ENCODE assay signal across 8 mouse cellular contexts in the genomic region with DNA sequence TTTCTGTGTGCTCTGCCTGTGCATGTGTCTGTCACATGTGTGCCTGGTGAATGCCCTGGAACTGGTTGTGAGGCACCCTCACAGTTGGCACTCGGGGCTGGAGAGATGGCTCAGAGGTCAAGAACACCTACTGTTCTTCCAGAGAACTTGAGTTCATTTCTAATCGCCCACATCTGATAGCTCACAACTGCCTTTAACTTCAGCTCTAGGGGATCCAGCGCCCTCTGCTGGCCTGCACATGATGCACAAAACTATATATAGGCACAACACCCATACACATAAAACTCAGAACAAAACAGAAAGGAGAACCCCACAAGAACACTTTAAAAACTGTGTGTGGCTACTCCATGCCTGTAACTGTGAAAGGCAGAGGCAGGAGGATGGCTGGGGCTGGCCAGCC. TPM values are rescaled to one million over a fixed set of nuclear protein-coding genes. Genes with fewer than 3 reads are reported as not detected.
DNase-seq lines count a peak whose midpoint lies in the region; ATAC-seq and TF ChIP-seq lines count a peak whose summit lies in the region.

No protein-coding gene starts in this region.

- H3K9me3 ChIP-seq in forebrain, embryonic 10.5 days: no peaks in the 10 kb centered on the region
- no peaks in the 10 kb centered on the region for H3K9me3 ChIP-seq in forebrain, embryonic 12.5 days
- no peaks in the 10 kb centered on the region for H3K9me3 ChIP-seq in neural tube, embryonic 11.5 days (ENCODE audit: control insufficient read depth, low read length)
- no peaks in the 10 kb centered on the region for H3K9me3 ChIP-seq in neural tube, embryonic 15.5 days (replicated peaks)
- H3K9me3 ChIP-seq in intestine, postnatal 0 days (ENCODE audit: control insufficient read depth): no peaks in the 10 kb centered on the region

- H3K27ac ChIP-seq in forebrain, embryonic 10.5 days: no peak overlapping the region
- H3K27ac ChIP-seq in forebrain, embryonic 12.5 days: no peak overlapping the region
- H3K27ac ChIP-seq in neural tube, embryonic 11.5 days (ENCODE audit: low read depth, low read length): no peak overlapping the region
- H3K27ac ChIP-seq in neural tube, embryonic 15.5 days (replicated peaks): no peak overlapping the region
- no peak overlapping the region for H3K27ac ChIP-seq in intestine, postnatal 0 days (ENCODE audit: low read depth, low read length)

- H3K4me3 ChIP-seq in forebrain, embryonic 10.5 days: no peak overlapping the region
- H3K4me3 ChIP-seq in forebrain, embryonic 12.5 days (replicated peaks): no peak overlapping the region
- H3K4me3 ChIP-seq in neural tube, embryonic 11.5 days (ENCODE audit: low read depth, low read length): no peak overlapping the region
- no peak overlapping the region for H3K4me3 ChIP-seq in neural tube, embryonic 15.5 days (replicated peaks)
- no peak overlapping the region for H3K4me3 ChIP-seq in intestine, postnatal 0 days (ENCODE audit: low read depth, low read length)

- H3K4me1 ChIP-seq in forebrain, embryonic 10.5 days: no peaks in the 10 kb centered on the region
- H3K4me1 ChIP-seq in forebrain, embryonic 12.5 days: no peaks in the 10 kb centered on the region
- H3K4me1 ChIP-seq in neural tube, embryonic 11.5 days (ENCODE audit: control insufficient read depth, insufficient read depth, low read length): no peaks in the 10 kb centered on the region
- H3K4me1 ChIP-seq in neural tube, embryonic 15.5 days: no peaks in the 10 kb centered on the region
- 0 out of 2 replicates have a peak, but pooled peaks cover 4% of the 10 kb centered on the region for H3K4me1 ChIP-seq in intestine, postnatal 0 days (replicated peaks; ENCODE audit: control insufficient read depth, insufficient read depth, low read length)

- peak; percentile 80 for TF ChIP-seq CTCF in intestine, postnatal 0 days (IDR thresholded peaks at IDR 0.05; ENCODE audit: low read depth)

- H3K27me3 ChIP-seq in forebrain, embryonic 10.5 days (ENCODE audit: poor library complexity, severe bottlenecking): no peaks in the 10 kb centered on the region
- no peaks in the 10 kb centered on the region for H3K27me3 ChIP-seq in forebrain, embryonic 12.5 days
- H3K27me3 ChIP-seq in neural tube, embryonic 11.5 days (ENCODE audit: control insufficient read depth, insufficient read depth, low read length): no peaks in the 10 kb centered on the region
- no peaks in the 10 kb centered on the region for H3K27me3 ChIP-seq in neural tube, embryonic 15.5 days (replicated peaks)
- no peaks in the 10 kb centered on the region for H3K27me3 ChIP-seq in intestine, postnatal 0 days (replicated peaks; ENCODE audit: control insufficient read depth, insufficient read depth, low read length)

- H3K9ac ChIP-seq in forebrain, embryonic 12.5 days: no peak overlapping the region
- H3K9ac ChIP-seq in neural tube, embryonic 11.5 days (ENCODE audit: low read length): no peak overlapping the region
- no peak overlapping the region for H3K9ac ChIP-seq in neural tube, embryonic 15.5 days (replicated peaks)
- H3K9ac ChIP-seq in intestine, postnatal 0 days (ENCODE audit: low read depth, low read length): no peak overlapping the region

- DNase-seq in forebrain, embryonic 10.5 days (ENCODE audit: extremely low spot score, low spot score): peak; percentile 38
- peak; percentile 64 for DNase-seq in neural tube, embryonic 11.5 days (ENCODE audit: low spot score)
- peak; percentile 54 for DNase-seq in c-Kit-negative CD71-positive TER-119-positive erythroid progenitor cells, embryonic 14.5 days (ENCODE audit: low read depth, low spot score)
- DNase-seq in lung, postnatal 36 days: peak; percentile 72
- DNase-seq in thymus, postnatal 14 days: peak; percentile 58

- 60% methylated on average over 3 of the region's 3 CpGs for WGBS in forebrain, embryonic 10.5 days
- 47% methylated on average over 3 of the region's 3 CpGs for whole genome bisulfite sequencing in forebrain, embryonic 12.5 days
- 57% methylated on average over 3 of the region's 3 CpGs for WGBS in neural tube, embryonic 11.5 days
- 52% methylated on average over 3 of the region's 3 CpGs for WGBS in neural tube, embryonic 15.5 days
- 44% methylated on average over 3 of the region's 3 CpGs for WGBS in intestine, postnatal 0 days

- no peak overlapping the region for H3K4me2 ChIP-seq in forebrain, embryonic 12.5 days
- H3K4me2 ChIP-seq in neural tube, embryonic 11.5 days (ENCODE audit: low read depth): no peak overlapping the region
- no peak overlapping the region for H3K4me2 ChIP-seq in neural tube, embryonic 15.5 days
- H3K4me2 ChIP-seq in intestine, postnatal 0 days (replicated peaks; ENCODE audit: low read depth): no peak overlapping the region

- ATAC-seq in forebrain, embryonic 12.5 days (ENCODE audit: low FRiP score): no peak
- no peak for ATAC-seq in neural tube, embryonic 11.5 days (ENCODE audit: insufficient read depth, low FRiP score, low TSS enrichment)
- ATAC-seq in neural tube, embryonic 15.5 days (ENCODE audit: low FRiP score): no peak
- ATAC-seq in intestine, postnatal 0 days: no peak

- peaks cover 100% of the 10 kb centered on the region for H3K36me3 ChIP-seq in forebrain, embryonic 10.5 days (replicated peaks)
- H3K36me3 ChIP-seq in forebrain, embryonic 12.5 days (replicated peaks): peaks cover 100% of the 10 kb centered on the region
- peaks cover 44% of the 10 kb centered on the region for H3K36me3 ChIP-seq in neural tube, embryonic 11.5 days (ENCODE audit: control insufficient read depth, insufficient read depth, low read length)
- peaks cover 97% of the 10 kb centered on the region for H3K36me3 ChIP-seq in neural tube, embryonic 15.5 days
- H3K36me3 ChIP-seq in intestine, postnatal 0 days (ENCODE audit: control insufficient read depth, insufficient read depth): peaks cover 93% of the 10 kb centered on the region

RNA-seq across cellular contexts. Expression of gene Gemin7, which starts 11.8 kb away (rescaled TPM):
- 180 and 186 TPM in 2 replicates for polyA plus RNA-seq in forebrain, embryonic 10.5 days (2016; fragmentation: Nextera tagmentation; extraction: Ambion mirVana)
- 120 and 125 TPM in 2 replicates for polyA plus RNA-seq in forebrain, embryonic 12.5 days (2016; fragmentation: Nextera tagmentation; extraction: Ambion mirVana)
- polyA plus RNA-seq in neural tube, embryonic 11.5 days (2014; fragmentation: Nextera tagmentation; extraction: Ambion mirVana): 161 and 171 TPM in 2 replicates
- 145 and 154 TPM in 2 replicates for polyA plus RNA-seq in neural tube, embryonic 15.5 days (2015; fragmentation: Nextera tagmentation; extraction: Ambion mirVana)
- polyA plus RNA-seq in intestine, postnatal 0 days (2015; fragmentation: Nextera tagmentation; extraction: Ambion mirVana): 99.5 and 102 TPM in 2 replicates

RNA-seq across cellular contexts. Expression of gene Zfp296, which starts 12.1 kb away (rescaled TPM):
- 0.30 and 0.47 TPM in 2 replicates for polyA plus RNA-seq in forebrain, embryonic 10.5 days (2016; fragmentation: Nextera tagmentation; extraction: Ambion mirVana)
- polyA plus RNA-seq in forebrain, embryonic 12.5 days (2016; fragmentation: Nextera tagmentation; extraction: Ambion mirVana): 0.18 and 0.34 TPM in 2 replicates
- 0.44 and 0.57 TPM in 2 replicates for polyA plus RNA-seq in neural tube, embryonic 11.5 days (2014; fragmentation: Nextera tagmentation; extraction: Ambion mirVana)
- polyA plus RNA-seq in neural tube, embryonic 15.5 days (2015; fragmentation: Nextera tagmentation; extraction: Ambion mirVana): 0.23 and 0.61 TPM in 2 replicates
- polyA plus RNA-seq in intestine, postnatal 0 days (2015; fragmentation: Nextera tagmentation; extraction: Ambion mirVana): 0.14 TPM in 1 of 2 replicates, not detected in the other

RNA-seq across cellular contexts. Expression of gene Clasrp, which starts 15.1 kb away (rescaled TPM):
- polyA plus RNA-seq in forebrain, embryonic 10.5 days (2016; fragmentation: Nextera tagmentation; extraction: Ambion mirVana): 53.6 and 54.0 TPM in 2 replicates
- polyA plus RNA-seq in forebrain, embryonic 12.5 days (2016; fragmentation: Nextera tagmentation; extraction: Ambion mirVana): 66.3 and 67.6 TPM in 2 replicates
- 48.0 and 53.5 TPM in 2 replicates for polyA plus RNA-seq in neural tube, embryonic 11.5 days (2014; fragmentation: Nextera tagmentation; extraction: Ambion mirVana)
- polyA plus RNA-seq in neural tube, embryonic 15.5 days (2015; fragmentation: Nextera tagmentation; extraction: Ambion mirVana): 51.0 and 61.5 TPM in 2 replicates
- polyA plus RNA-seq in intestine, postnatal 0 days (2015; fragmentation: Nextera tagmentation; extraction: Ambion mirVana): 14.8 and 16.9 TPM in 2 replicates

RNA-seq across cellular contexts. Expression of gene Ppp1r37, which starts 26.3 kb away (rescaled TPM):
- polyA plus RNA-seq in forebrain, embryonic 10.5 days (2016; fragmentation: Nextera tagmentation; extraction: Ambion mirVana): 20.2 and 22.2 TPM in 2 replicates
- 34.9 and 35.4 TPM in 2 replicates for polyA plus RNA-seq in forebrain, embryonic 12.5 days (2016; fragmentation: Nextera tagmentation; extraction: Ambion mirVana)
- 4.5 and 4.7 TPM in 2 replicates for polyA plus RNA-seq in neural tube, embryonic 11.5 days (2014; fragmentation: Nextera tagmentation; extraction: Ambion mirVana)
- polyA plus RNA-seq in neural tube, embryonic 15.5 days (2015; fragmentation: Nextera tagmentation; extraction: Ambion mirVana): 41.0 and 42.3 TPM in 2 replicates
- 13.9 and 15.0 TPM in 2 replicates for polyA plus RNA-seq in intestine, postnatal 0 days (2015; fragmentation: Nextera tagmentation; extraction: Ambion mirVana)

RNA-seq across cellular contexts. Expression of gene Relb, which starts 40.0 kb away (rescaled TPM):
- polyA plus RNA-seq in forebrain, embryonic 10.5 days (2016; fragmentation: Nextera tagmentation; extraction: Ambion mirVana): 3.0 TPM in 2 replicates
- 3.3 and 3.6 TPM in 2 replicates for polyA plus RNA-seq in forebrain, embryonic 12.5 days (2016; fragmentation: Nextera tagmentation; extraction: Ambion mirVana)
- polyA plus RNA-seq in neural tube, embryonic 11.5 days (2014; fragmentation: Nextera tagmentation; extraction: Ambion mirVana): 3.1 and 3.8 TPM in 2 replicates
- 9.6 and 12.8 TPM in 2 replicates for polyA plus RNA-seq in neural tube, embryonic 15.5 days (2015; fragmentation: Nextera tagmentation; extraction: Ambion mirVana)
- 10.5 and 10.6 TPM in 2 replicates for polyA plus RNA-seq in intestine, postnatal 0 days (2015; fragmentation: Nextera tagmentation; extraction: Ambion mirVana)
